In the genomic region with DNA sequence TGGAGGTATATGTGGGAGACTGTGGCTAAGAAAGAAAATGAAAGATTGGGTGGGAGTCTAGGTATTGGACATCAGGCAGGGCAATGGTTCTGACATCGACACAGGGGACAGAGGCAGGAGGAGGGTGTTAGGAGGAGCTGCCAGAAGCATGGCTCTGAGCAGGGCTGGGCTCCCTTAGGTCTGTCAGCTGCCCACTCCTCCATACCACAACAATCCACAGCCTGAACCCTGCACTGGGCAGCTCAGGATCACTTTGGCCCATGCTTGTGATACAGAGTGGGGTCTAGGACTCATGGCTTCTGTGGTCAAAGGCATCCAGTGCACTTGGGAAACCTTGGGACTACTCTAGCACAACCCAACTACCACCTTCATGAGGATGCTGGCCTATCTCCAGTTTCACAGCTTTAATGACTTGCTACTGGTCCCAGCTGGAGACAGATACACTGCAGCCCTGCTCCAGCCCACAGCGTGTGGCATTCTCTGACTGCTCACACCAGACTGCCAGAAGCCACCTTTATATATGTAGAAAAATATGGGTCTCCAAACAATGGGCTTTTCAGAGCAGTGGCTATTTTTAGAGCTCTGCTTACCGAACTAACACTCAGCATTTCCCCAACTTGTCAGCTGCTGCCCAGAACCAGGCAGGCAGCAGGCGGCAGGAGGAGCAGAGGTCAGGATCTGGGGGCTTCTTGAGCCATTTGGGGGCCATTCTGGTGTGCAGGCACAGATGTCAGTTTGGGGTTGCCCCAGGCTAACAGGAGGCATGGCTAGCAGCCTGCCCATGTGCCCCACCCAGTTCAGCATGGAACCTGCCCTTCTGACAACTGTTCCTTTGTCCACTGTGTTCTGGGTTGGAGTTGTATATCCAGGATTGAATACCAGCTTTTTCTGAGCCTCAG, we compare ENCODE assay signal across 8 mouse cellular contexts.
DNase-seq lines count a peak whose midpoint lies in the region; ATAC-seq lines count a peak whose summit lies in the region.

No protein-coding gene starts in this region.

- peak; percentile 43; the same call in 1 of the 2 replicates for ATAC-seq in neural tube, embryonic 11.5 days (ENCODE audit: insufficient read depth, low FRiP score, low TSS enrichment)
- peak; percentile 33; the same call in 1 of the 2 replicates for ATAC-seq in limb, embryonic 11.5 days (ENCODE audit: insufficient number of reproducible peaks, low FRiP score, low TSS enrichment, low read depth)
- no peak; the same call in 1 of the 2 replicates for ATAC-seq in stomach, embryonic 15.5 days (ENCODE audit: insufficient read depth, low FRiP score, low read depth)

- DNase-seq in embryo, embryonic 10 days (ENCODE audit: low spot score): peak; percentile 26
- DNase-seq in embryo, embryonic 9.5 days (ENCODE audit: extremely low spot score): no peak
- peak; percentile 35 for DNase-seq in neural tube, embryonic 11.5 days (ENCODE audit: low spot score)
- no peak for DNase-seq in neural tube, embryonic 10.5 days (ENCODE audit: extremely low spot score, low spot score)
- DNase-seq in limb, embryonic 11.5 days (ENCODE audit: low spot score): peak; percentile 42
- no peak for DNase-seq in layer of hippocampus, postnatal 36 days
- DNase-seq in adrenal gland, postnatal 14 days: no peak

- H3K4me2 ChIP-seq in neural tube, embryonic 11.5 days (ENCODE audit: low read depth): no peak overlapping the region
- H3K4me2 ChIP-seq in limb, embryonic 11.5 days (ENCODE audit: low read depth, severe bottlenecking): no peak overlapping the region
- H3K4me2 ChIP-seq in stomach, embryonic 15.5 days: no peak overlapping the region

- no peaks in the 10 kb centered on the region for H3K27me3 ChIP-seq in neural tube, embryonic 11.5 days (ENCODE audit: control insufficient read depth, insufficient read depth, low read length)
- no peaks in the 10 kb centered on the region for H3K27me3 ChIP-seq in limb, embryonic 11.5 days (ENCODE audit: control insufficient read depth, insufficient read depth, low read length)
- H3K27me3 ChIP-seq in stomach, embryonic 15.5 days (replicated peaks): no peaks in the 10 kb centered on the region

- H3K9ac ChIP-seq in neural tube, embryonic 11.5 days (ENCODE audit: low read length): 0 out of 2 replicates have a peak overlapping the region, but pooled peaks have one; percentile 12
- H3K9ac ChIP-seq in limb, embryonic 11.5 days (ENCODE audit: low read length): peak overlapping the region; percentile 37
- no peak overlapping the region for H3K9ac ChIP-seq in stomach, embryonic 15.5 days

- peak overlapping the region; percentile 11 for H3K27ac ChIP-seq in neural tube, embryonic 11.5 days (ENCODE audit: low read depth, low read length)
- peak overlapping the region; percentile 67 for H3K27ac ChIP-seq in limb, embryonic 11.5 days (replicated peaks; ENCODE audit: low read depth, low read length)
- H3K27ac ChIP-seq in stomach, embryonic 15.5 days: peak overlapping the region; percentile 42

- H3K9me3 ChIP-seq in neural tube, embryonic 11.5 days (ENCODE audit: control insufficient read depth, low read length): no peaks in the 10 kb centered on the region
- no peaks in the 10 kb centered on the region for H3K9me3 ChIP-seq in limb, embryonic 11.5 days (ENCODE audit: control insufficient read depth, low read length)
- H3K9me3 ChIP-seq in stomach, embryonic 15.5 days: no peaks in the 10 kb centered on the region

- no peak overlapping the region for H3K4me3 ChIP-seq in neural tube, embryonic 11.5 days (ENCODE audit: low read depth, low read length)
- H3K4me3 ChIP-seq in limb, embryonic 11.5 days (ENCODE audit: low read depth, low read length): no peak overlapping the region
- no peak overlapping the region for H3K4me3 ChIP-seq in stomach, embryonic 15.5 days (replicated peaks)

- WGBS in neural tube, embryonic 11.5 days: 26% methylated on average over 4 of the region's 4 CpGs
- WGBS in limb, embryonic 11.5 days: 37% methylated on average over 4 of the region's 4 CpGs
- WGBS in stomach, embryonic 15.5 days: 30% methylated on average over 4 of the region's 4 CpGs

- H3K4me1 ChIP-seq in neural tube, embryonic 11.5 days (ENCODE audit: control insufficient read depth, insufficient read depth, low read length): peaks cover 30% of the 10 kb centered on the region
- peaks cover 28% of the 10 kb centered on the region for H3K4me1 ChIP-seq in limb, embryonic 11.5 days (ENCODE audit: control insufficient read depth, insufficient read depth, low read length)
- H3K4me1 ChIP-seq in stomach, embryonic 15.5 days: peaks cover 56% of the 10 kb centered on the region

- H3K36me3 ChIP-seq in neural tube, embryonic 11.5 days (ENCODE audit: control insufficient read depth, insufficient read depth, low read length): no peaks in the 10 kb centered on the region
- no peaks in the 10 kb centered on the region for H3K36me3 ChIP-seq in limb, embryonic 11.5 days (ENCODE audit: control insufficient read depth, insufficient read depth, low read length)
- H3K36me3 ChIP-seq in stomach, embryonic 15.5 days: no peaks in the 10 kb centered on the region

Comparison
In these comparisons a context has a peak if more than half of its experiments do, and no peak if none do; other contexts are left out.
1. DNase-seq: peak in embryo, embryonic 10 days (single experiment), neural tube, embryonic 11.5 days (single experiment) and limb, embryonic 11.5 days (single experiment); none in embryo, embryonic 9.5 days (single experiment), neural tube, embryonic 10.5 days (single experiment), layer of hippocampus, postnatal 36 days (0 of 2) and adrenal gland, postnatal 14 days (single experiment).
2. H3K27ac ChIP-seq: peak in every context shown above with its lines; median percentile 67 in limb, embryonic 11.5 days; 42 in stomach, embryonic 15.5 days; 11 in neural tube, embryonic 11.5 days.